Mouse (Mus musculus) liver, adult 2 months (tissue): ENCODE results near the gene Fahd1.

Source experiments
- CTCF ChIP-seq: fragments of 200-500 bp; IDR thresholded peaks from 2 replicates; pipeline ENCODE4 v1.5.1; 2011; ENCODE audit warnings: low read depth, low read length, control low read depth
- POLR2A ChIP-seq: fragments of 200-500 bp; IDR thresholded peaks from 2 replicates; pipeline ENCODE4 v1.6.1; 2011; ENCODE audit warnings: low read length, control low read depth; ENCODE audit not compliant: insufficient read depth; ENCODE audit errors: extremely low read depth

GRCm38 (mm10) chr17:24878531-24878930, 28.4 kb upstream of the Fahd1 start:
- no peak for TF ChIP-seq CTCF
- peak; percentile 84 for TF ChIP-seq POLR2A
